ENCODE assay signal across 8 mouse cellular contexts in the genomic region with DNA sequence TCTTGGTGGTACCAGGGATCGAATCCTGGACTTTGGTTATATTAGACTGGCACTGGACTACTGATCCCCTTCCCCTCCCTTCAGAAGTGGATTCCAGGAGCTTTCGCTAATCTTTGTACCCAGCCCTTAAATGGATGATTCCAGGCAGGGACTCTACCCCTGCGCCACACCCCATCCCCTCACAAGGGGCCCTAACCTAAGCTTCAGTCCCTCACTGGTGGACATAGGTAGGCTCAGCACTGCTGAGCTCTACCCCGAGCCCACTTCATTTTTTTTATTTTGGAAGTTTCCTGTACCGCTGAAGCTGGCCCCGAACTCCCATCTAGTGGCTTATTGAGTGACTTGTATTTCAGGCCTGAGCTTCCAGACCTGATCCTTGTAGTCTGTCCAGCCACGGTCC. TPM values are rescaled to one million over a fixed set of nuclear protein-coding genes. Genes with fewer than 3 reads are reported as not detected.
DNase-seq lines count a peak whose midpoint lies in the region; ATAC-seq lines count a peak whose summit lies in the region.

No protein-coding gene starts in this region.

- H3K27ac ChIP-seq in neural tube, embryonic 11.5 days (ENCODE audit: low read depth, low read length) = peak overlapping the region; percentile 78
- peak overlapping the region; percentile 86 for H3K27ac ChIP-seq in forebrain, embryonic 12.5 days
- H3K27ac ChIP-seq in limb, embryonic 15.5 days = peak overlapping the region; percentile 91; the same call in 1 of the 2 replicates
- peak overlapping the region; percentile 77 for H3K27ac ChIP-seq in stomach, embryonic 14.5 days (ENCODE audit: low read length)

- H3K4me1 ChIP-seq in neural tube, embryonic 11.5 days (ENCODE audit: control insufficient read depth, insufficient read depth, low read length) = peaks cover 8% of the 10 kb centered on the region
- H3K4me1 ChIP-seq in forebrain, embryonic 12.5 days = peaks cover 23% of the 10 kb centered on the region
- H3K4me1 ChIP-seq in limb, embryonic 15.5 days = peaks cover 18% of the 10 kb centered on the region
- peaks cover 11% of the 10 kb centered on the region for H3K4me1 ChIP-seq in stomach, embryonic 14.5 days (ENCODE audit: control insufficient read depth, insufficient read depth, low read length)

- ATAC-seq in neural tube, embryonic 11.5 days (ENCODE audit: insufficient read depth, low FRiP score, low TSS enrichment) = no peak
- peak; percentile 13; the same call in 1 of the 2 replicates for ATAC-seq in forebrain, embryonic 12.5 days (ENCODE audit: low FRiP score)
- ATAC-seq in limb, embryonic 15.5 days (ENCODE audit: insufficient number of reproducible peaks, low FRiP score, low TSS enrichment, low read depth) = no peak
- no peak for ATAC-seq in stomach, embryonic 14.5 days (ENCODE audit: insufficient number of reproducible peaks, insufficient read depth, low FRiP score, low read depth)

- WGBS in neural tube, embryonic 11.5 days = 41% methylated on average over 7 of the region's 7 CpGs
- WGBS in forebrain, embryonic 12.5 days = 35% methylated on average over 7 of the region's 7 CpGs
- WGBS in limb, embryonic 15.5 days = 37% methylated on average over 7 of the region's 7 CpGs
- WGBS in stomach, embryonic 14.5 days = 31% methylated on average over 7 of the region's 7 CpGs

- H3K4me2 ChIP-seq in neural tube, embryonic 11.5 days (ENCODE audit: low read depth) = peak overlapping the region; percentile 97
- peak overlapping the region; percentile 95 for H3K4me2 ChIP-seq in forebrain, embryonic 12.5 days
- H3K4me2 ChIP-seq in limb, embryonic 15.5 days = peak overlapping the region; percentile 64
- H3K4me2 ChIP-seq in stomach, embryonic 14.5 days (replicated peaks; ENCODE audit: low read depth, low read length) = peak overlapping the region; percentile 96

- H3K9ac ChIP-seq in neural tube, embryonic 11.5 days (ENCODE audit: low read length) = peak overlapping the region; percentile 70
- H3K9ac ChIP-seq in forebrain, embryonic 12.5 days = peak overlapping the region; percentile 66
- H3K9ac ChIP-seq in limb, embryonic 15.5 days = peak overlapping the region; percentile 48
- H3K9ac ChIP-seq in stomach, embryonic 14.5 days (replicated peaks; ENCODE audit: low read depth, low read length) = peak overlapping the region; percentile 57

- no peak for DNase-seq in neural tube, embryonic 11.5 days (ENCODE audit: low spot score)
- no peak for DNase-seq in neural tube, embryonic 10.5 days (ENCODE audit: extremely low spot score, low spot score)
- no peak for DNase-seq in urinary bladder, adult 2 months (ENCODE audit: low spot score)
- no peak for DNase-seq in gastrocnemius, postnatal 36 days
- DNase-seq in adrenal gland, postnatal 36 days = no peak

- H3K4me3 ChIP-seq in neural tube, embryonic 11.5 days (ENCODE audit: low read depth, low read length) = peak overlapping the region; percentile 56
- peak overlapping the region; percentile 73 for H3K4me3 ChIP-seq in forebrain, embryonic 12.5 days (replicated peaks)
- peak overlapping the region; percentile 77 for H3K4me3 ChIP-seq in limb, embryonic 15.5 days
- H3K4me3 ChIP-seq in stomach, embryonic 14.5 days (ENCODE audit: low read depth, low read length) = peak overlapping the region; percentile 68

- no peaks in the 10 kb centered on the region for H3K9me3 ChIP-seq in neural tube, embryonic 11.5 days (ENCODE audit: control insufficient read depth, low read length)
- H3K9me3 ChIP-seq in forebrain, embryonic 12.5 days = no peaks in the 10 kb centered on the region
- no peaks in the 10 kb centered on the region for H3K9me3 ChIP-seq in limb, embryonic 15.5 days
- H3K9me3 ChIP-seq in stomach, embryonic 14.5 days (ENCODE audit: control insufficient read depth, low read depth, low read length) = no peaks in the 10 kb centered on the region

- H3K27me3 ChIP-seq in neural tube, embryonic 11.5 days (ENCODE audit: control insufficient read depth, insufficient read depth, low read length) = no peaks in the 10 kb centered on the region
- H3K27me3 ChIP-seq in forebrain, embryonic 12.5 days = no peaks in the 10 kb centered on the region
- H3K27me3 ChIP-seq in limb, embryonic 15.5 days = no peaks in the 10 kb centered on the region
- no peaks in the 10 kb centered on the region for H3K27me3 ChIP-seq in stomach, embryonic 14.5 days (ENCODE audit: control insufficient read depth, insufficient read depth, low read length)

- peaks cover 9% of the 10 kb centered on the region for H3K36me3 ChIP-seq in neural tube, embryonic 11.5 days (ENCODE audit: control insufficient read depth, insufficient read depth, low read length)
- H3K36me3 ChIP-seq in forebrain, embryonic 12.5 days (replicated peaks) = peaks cover 23% of the 10 kb centered on the region
- H3K36me3 ChIP-seq in limb, embryonic 15.5 days = peaks cover 28% of the 10 kb centered on the region
- H3K36me3 ChIP-seq in stomach, embryonic 14.5 days (ENCODE audit: control insufficient read depth, insufficient read depth, low read length) = peaks cover 25% of the 10 kb centered on the region

- intact Hi-C loops in gastrocnemius, postnatal 36 days (cut with DNase I) = no loop called here

RNA-seq across cellular contexts. Expression of a gene that starts 0.7 kb away (rescaled TPM):
- polyA plus RNA-seq in neural tube, embryonic 11.5 days (2014; fragmentation: Nextera tagmentation; extraction: Ambion mirVana) = 8.0 and 10.9 TPM in 2 replicates
- polyA plus RNA-seq in forebrain, embryonic 12.5 days (2016; fragmentation: Nextera tagmentation; extraction: Ambion mirVana) = 5.3 and 6.0 TPM in 2 replicates
- polyA plus RNA-seq in limb, embryonic 15.5 days (2015; fragmentation: Nextera tagmentation; extraction: Ambion mirVana) = 6.4 and 8.0 TPM in 2 replicates
- polyA plus RNA-seq in stomach, embryonic 14.5 days (2014; fragmentation: Nextera tagmentation; extraction: Ambion mirVana) = 7.7 and 7.9 TPM in 2 replicates
- polyA plus RNA-seq in urinary bladder, adult 2 months (2012; rRNA removed) = 3.8 and 4.3 TPM in 2 replicates
- total RNA-seq in gastrocnemius, postnatal 36 days (2021) = under 1 TPM; 0.52 to 0.99 TPM
- 1 to 10 TPM; 2.7 to 6.1 TPM for total RNA-seq in adrenal gland, postnatal 36 days (2021)

RNA-seq across cellular contexts. Expression of a gene that starts 0.7 kb away (rescaled TPM):
- 72.1 and 77.7 TPM in 2 replicates for polyA plus RNA-seq in neural tube, embryonic 11.5 days (2014; fragmentation: Nextera tagmentation; extraction: Ambion mirVana)
- 63.7 and 67.8 TPM in 2 replicates for polyA plus RNA-seq in forebrain, embryonic 12.5 days (2016; fragmentation: Nextera tagmentation; extraction: Ambion mirVana)
- 100 and 102 TPM in 2 replicates for polyA plus RNA-seq in limb, embryonic 15.5 days (2015; fragmentation: Nextera tagmentation; extraction: Ambion mirVana)
- polyA plus RNA-seq in stomach, embryonic 14.5 days (2014; fragmentation: Nextera tagmentation; extraction: Ambion mirVana) = 95.9 and 106 TPM in 2 replicates
- 40.3 and 46.2 TPM in 2 replicates for polyA plus RNA-seq in urinary bladder, adult 2 months (2012; rRNA removed)
- 10 to 100 TPM; 14.5 to 14.8 TPM for total RNA-seq in gastrocnemius, postnatal 36 days (2021)
- 10 to 100 TPM; 64.3 to 64.6 TPM for total RNA-seq in adrenal gland, postnatal 36 days (2021)

RNA-seq across cellular contexts. Expression of a gene that starts 2.5 kb away (rescaled TPM):
- 2.4 and 3.1 TPM in 2 replicates for polyA plus RNA-seq in neural tube, embryonic 11.5 days (2014; fragmentation: Nextera tagmentation; extraction: Ambion mirVana)
- 5.9 and 6.6 TPM in 2 replicates for polyA plus RNA-seq in forebrain, embryonic 12.5 days (2016; fragmentation: Nextera tagmentation; extraction: Ambion mirVana)
- 4.9 and 5.8 TPM in 2 replicates for polyA plus RNA-seq in limb, embryonic 15.5 days (2015; fragmentation: Nextera tagmentation; extraction: Ambion mirVana)
- polyA plus RNA-seq in stomach, embryonic 14.5 days (2014; fragmentation: Nextera tagmentation; extraction: Ambion mirVana) = 1.5 and 2.3 TPM in 2 replicates
- 1.3 and 1.6 TPM in 2 replicates for polyA plus RNA-seq in urinary bladder, adult 2 months (2012; rRNA removed)
- under 1 TPM; 0.25 to 0.26 TPM for total RNA-seq in gastrocnemius, postnatal 36 days (2021)
- 1 to 10 TPM; 1.6 to 2.6 TPM for total RNA-seq in adrenal gland, postnatal 36 days (2021)

RNA-seq across cellular contexts. Expression of a gene that starts 13.2 kb away (rescaled TPM):
- polyA plus RNA-seq in neural tube, embryonic 11.5 days (2014; fragmentation: Nextera tagmentation; extraction: Ambion mirVana) = 119 and 120 TPM in 2 replicates
- 84.2 and 89.6 TPM in 2 replicates for polyA plus RNA-seq in forebrain, embryonic 12.5 days (2016; fragmentation: Nextera tagmentation; extraction: Ambion mirVana)
- 97.0 and 104 TPM in 2 replicates for polyA plus RNA-seq in limb, embryonic 15.5 days (2015; fragmentation: Nextera tagmentation; extraction: Ambion mirVana)
- polyA plus RNA-seq in stomach, embryonic 14.5 days (2014; fragmentation: Nextera tagmentation; extraction: Ambion mirVana) = 89.7 and 104 TPM in 2 replicates
- 66.0 and 67.1 TPM in 2 replicates for polyA plus RNA-seq in urinary bladder, adult 2 months (2012; rRNA removed)
- total RNA-seq in gastrocnemius, postnatal 36 days (2021) = 10 to 100 TPM; 52.5 to 62.7 TPM
- total RNA-seq in adrenal gland, postnatal 36 days (2021) = 100 to 1,000 TPM; 103 to 107 TPM

RNA-seq across cellular contexts. Expression of a gene that starts 19.3 kb away (rescaled TPM):
- polyA plus RNA-seq in neural tube, embryonic 11.5 days (2014; fragmentation: Nextera tagmentation; extraction: Ambion mirVana) = 117 TPM in 2 replicates
- polyA plus RNA-seq in forebrain, embryonic 12.5 days (2016; fragmentation: Nextera tagmentation; extraction: Ambion mirVana) = 146 and 161 TPM in 2 replicates
- 126 and 148 TPM in 2 replicates for polyA plus RNA-seq in limb, embryonic 15.5 days (2015; fragmentation: Nextera tagmentation; extraction: Ambion mirVana)
- 43.5 and 67.4 TPM in 2 replicates for polyA plus RNA-seq in stomach, embryonic 14.5 days (2014; fragmentation: Nextera tagmentation; extraction: Ambion mirVana)
- polyA plus RNA-seq in urinary bladder, adult 2 months (2012; rRNA removed) = 153 and 158 TPM in 2 replicates
- total RNA-seq in gastrocnemius, postnatal 36 days (2021) = 10 to 100 TPM; 84.0 to 90.0 TPM
- 100 to 1,000 TPM; 129 to 135 TPM for total RNA-seq in adrenal gland, postnatal 36 days (2021)
